Mouse (Mus musculus): Measurements from ENCODE around the gene Nsf.

DNA sequence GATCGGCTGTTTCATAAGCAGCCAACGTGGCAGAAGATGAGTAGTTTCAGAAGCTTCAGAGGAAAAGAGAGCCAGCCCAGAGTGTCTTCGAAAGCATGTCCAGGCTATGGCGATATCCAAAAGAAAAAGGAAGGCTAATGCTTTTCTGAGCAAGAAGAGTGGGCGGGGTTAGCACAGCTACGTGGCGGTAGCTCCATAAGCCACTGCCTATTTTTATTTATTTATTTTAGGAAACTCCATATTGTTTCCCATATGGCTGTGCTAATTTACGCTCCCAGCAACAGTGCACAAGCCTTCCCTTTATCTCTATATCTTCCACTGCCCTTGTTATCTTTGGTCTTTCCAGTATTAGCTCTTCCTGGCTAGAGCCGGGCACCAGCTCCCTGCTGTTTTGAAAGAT, 49.5 kb upstream of the Nsf start:
- TF ChIP-seq GATA1 (IDR thresholded peaks at IDR 0.05; ENCODE audit: low read length) (no peak), TAL1 (IDR thresholded peaks at IDR 0.05; ENCODE audit: low read length) (no peak)

Measured in erythroblast, embryonic 14.5 days (primary cell).